Mouse (Mus musculus): ENCODE results near the gene Acp7. TPM values are rescaled to one million over a fixed set of nuclear protein-coding genes. Genes with fewer than 3 reads are reported as not detected.
"Not testable (repeated sequence)": the region's sequence is repeated elsewhere in the genome, so short reads cannot be mapped to it uniquely, and the experiment has no call there.

The Acp7 gene
- not detected for total RNA-seq (2021)
- long read RNA-seq, experiment 1: 0 reads
- long read RNA-seq, experiment 2: 0 reads

DNA sequence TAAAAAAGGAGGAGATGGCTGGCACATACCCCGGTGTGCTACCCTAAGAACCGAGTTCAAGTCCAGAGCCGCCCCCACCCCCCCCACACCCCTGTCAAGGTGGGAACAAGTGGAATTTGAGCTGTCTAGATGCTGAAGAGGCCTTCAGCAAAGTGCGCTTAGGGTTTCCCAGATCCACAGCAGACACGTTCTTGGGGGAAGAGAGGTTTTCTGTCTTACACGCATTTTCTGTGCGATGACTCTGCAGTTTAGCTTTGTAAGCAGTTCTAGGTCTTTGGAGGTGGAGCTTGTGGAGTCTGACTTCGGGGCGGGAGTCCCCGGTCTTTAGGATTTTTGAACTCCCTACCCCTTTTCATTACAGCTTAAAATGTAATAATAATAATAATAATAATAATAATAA lies at the start of gene Acp7:
Gene Acp7, minus strand, starts transcription at position 260 of the 400 bp plus-strand sequence.
- DNase-seq: no peak

DNA sequence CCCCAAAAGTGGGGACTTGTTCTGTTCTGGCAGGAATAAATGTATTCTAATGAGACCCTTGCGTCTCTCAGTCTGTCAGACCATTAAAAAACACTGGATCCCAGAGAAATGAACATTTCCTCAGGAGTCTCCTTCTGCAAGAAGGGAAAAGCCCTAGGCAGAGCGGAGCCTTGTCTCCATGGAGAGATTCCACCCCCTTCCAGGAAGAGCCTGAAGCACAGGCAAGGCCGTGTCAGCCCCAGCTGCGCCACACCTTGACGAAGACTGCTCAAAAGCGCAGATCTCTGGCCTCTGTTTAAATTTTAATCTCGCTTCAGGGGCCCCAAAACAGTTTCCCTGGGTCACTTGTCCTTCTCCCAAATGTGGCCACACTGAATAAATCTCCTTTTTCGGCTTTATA lies 46.5 kb upstream of the Acp7 start:
- no peak for DNase-seq

DNA sequence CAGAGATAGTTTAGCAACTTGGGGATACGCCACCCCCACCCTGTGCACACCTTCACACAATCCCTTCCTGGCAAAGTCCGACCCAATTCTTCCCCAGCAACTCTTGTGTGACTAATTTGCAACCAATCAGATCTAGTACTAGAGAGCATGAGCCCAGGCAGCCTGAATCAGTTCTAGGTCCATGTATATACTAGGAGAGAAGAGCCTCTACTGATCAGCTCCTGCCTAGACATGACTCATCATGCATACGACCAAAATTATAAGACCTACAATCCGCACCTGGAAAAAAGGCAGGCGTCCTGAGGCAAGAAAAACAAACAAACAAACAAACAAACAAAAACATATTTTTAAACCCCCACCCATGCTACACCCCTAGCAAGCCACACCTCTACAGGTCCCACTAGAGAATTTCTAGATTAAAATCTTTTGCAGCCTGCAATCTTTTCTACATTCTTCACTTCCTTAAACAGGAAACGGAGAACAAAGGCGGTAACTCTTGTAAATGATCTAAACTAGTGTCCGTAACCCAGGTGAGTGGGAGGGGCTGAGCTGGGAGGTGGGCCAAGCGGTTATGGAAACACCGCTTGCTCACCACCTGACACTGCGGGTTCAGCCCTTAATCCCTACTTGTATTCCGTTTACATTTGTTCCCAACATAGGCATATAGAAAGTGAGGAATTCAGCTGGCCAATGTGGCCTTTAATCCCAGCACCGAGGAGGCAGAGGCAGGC lies 45.8 kb upstream of the Acp7 start:
- no peak for DNase-seq

DNA sequence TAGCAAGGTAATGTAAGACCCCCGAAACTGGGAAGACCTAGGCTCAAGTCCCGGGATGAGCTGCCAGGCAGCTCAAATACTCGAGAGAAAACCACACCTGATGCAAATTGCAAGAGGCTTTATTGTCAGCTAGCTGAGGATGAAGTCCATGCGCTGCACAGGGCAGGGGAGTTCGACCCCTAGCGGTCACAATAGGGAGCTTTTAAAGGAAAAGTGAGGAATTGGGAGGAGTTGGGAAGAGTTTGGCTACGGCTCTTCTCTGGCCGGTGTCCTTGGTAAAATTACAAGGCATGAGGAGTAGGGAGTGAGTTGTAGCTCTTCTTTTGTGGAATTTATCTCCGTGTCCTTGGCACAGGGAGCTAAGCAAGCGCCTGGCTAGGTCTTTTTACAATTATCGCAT lies 44.6 kb upstream of the Acp7 start:
- peak; percentile 57 to 68 for DNase-seq

DNA sequence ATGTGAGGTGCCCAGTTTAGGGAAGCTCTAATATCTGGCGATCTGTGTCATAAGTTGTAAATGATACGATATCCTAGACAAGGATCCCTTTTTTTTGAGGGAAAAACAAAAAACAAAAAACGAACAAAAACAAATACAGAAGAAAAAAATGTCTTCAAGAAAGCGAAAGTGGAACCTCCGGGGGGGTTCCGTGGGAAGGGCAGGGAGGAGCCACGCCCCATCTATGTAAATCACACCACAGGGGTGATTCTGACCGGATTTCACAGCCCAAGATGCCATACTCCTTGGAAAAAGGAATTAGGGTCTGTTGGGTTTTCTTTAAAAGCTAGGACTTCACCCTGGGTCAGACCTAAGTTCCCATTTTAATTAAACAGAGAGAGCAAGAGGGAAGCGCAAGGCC lies 43.9 kb upstream of the Acp7 start:
- no peak for DNase-seq

DNA sequence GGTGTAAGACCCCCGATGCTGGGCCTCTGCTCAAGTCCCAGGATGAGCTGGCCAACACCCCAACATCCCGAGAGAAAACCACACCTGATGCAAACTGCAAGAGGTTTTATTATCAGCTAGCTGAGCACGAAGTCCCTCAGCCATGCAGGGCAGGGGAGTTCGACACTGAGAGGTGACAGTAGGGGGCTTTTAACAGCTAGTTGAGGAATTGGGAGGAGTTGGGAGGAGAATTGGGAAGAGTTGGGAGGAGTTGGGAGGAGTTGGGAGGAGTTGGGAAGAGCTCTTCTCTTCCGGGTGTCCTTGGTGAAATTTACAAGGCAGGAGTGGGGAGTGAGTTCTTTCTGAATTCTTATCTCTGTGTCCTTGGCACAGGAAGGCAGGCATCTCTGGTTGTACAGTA lies 41.7 kb upstream of the Acp7 start:
- not testable (repeated sequence) for DNase-seq

DNA sequence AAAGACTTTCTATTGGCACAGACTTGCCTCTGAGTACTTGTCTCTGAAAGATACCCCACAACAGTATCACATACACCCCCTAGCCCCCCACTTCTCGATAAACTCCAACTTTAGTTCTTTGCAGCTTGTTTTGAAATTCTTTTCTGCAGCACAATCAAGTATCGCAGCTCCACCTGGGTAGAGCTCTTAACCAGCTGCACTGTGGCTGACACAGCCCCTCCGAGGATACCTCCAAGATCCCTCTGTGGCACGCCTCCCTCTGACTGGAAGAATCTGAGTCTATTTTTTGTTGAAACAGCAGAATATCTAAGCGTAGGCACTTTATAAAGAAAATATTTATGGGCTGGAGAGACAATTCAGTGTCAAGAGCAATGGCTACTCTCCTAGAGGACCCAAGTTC lies 41.1 kb upstream of the Acp7 start:
- no peak for DNase-seq

DNA sequence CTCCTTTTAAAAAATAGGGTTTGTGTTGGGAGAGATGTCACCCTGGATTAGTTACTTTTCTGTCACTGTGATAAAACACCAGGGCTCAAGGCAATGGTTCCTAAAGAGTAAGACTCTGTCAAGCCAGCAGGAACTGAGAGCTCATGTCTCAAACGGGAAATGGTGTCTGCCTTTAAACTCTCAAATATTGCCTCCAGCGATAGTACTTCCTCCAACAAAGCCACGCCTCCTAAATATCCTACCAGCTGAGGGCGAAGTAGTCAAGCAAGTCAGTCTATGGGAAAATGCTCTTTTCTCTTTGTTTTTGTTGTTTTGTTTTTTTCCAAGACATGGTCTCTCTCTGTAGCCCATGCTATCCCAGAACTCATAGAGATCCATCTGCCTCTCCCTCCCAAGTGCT lies 40.0 kb upstream of the Acp7 start:
- DNase-seq: no peak

DNA sequence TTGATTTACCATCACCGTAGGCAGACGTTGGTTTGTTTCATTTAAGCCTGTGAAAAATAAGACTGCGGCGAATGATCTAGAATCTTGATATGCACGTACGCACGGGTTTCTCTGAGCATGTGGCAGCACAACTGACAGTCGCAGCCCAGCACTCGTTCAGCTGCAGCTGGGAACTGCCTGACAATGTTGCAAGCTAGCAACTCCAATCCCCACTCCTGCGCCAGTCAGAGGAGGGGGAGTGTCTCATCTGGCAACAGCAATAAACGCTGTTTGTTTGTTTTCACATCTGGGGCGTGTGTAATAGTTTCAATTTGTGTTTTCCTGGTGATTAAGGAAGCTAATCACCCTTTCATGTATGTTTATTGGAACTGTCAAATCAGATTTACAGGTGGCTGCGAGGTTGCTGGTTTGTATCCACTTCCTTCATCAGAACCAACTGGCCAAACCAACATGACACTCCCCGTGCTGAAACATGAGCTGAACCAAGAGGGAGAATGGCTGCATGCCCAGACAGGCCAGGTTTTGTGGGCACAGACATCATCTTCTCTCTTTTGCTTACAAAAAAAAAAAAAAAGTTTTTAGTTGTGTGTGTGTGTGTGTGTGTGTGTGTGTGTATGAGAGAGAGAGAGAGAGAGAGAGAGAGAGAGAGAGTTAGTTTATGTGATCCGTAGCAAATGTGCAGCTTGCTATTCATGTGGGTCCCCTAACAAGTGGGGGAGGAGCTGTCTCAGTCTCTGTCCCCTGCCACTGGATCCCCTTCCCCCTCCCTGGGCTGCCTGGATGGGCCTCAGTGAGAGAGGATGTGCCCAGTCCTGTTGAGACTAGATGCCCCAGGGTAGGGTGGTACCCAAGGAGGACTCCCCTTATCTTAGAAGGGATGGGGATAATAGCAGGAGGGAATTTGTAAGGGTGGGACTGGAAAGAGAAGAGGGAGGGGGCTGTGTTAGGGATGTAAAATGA lies 34.8 kb upstream of the Acp7 start:
- no peak for DNase-seq

DNA sequence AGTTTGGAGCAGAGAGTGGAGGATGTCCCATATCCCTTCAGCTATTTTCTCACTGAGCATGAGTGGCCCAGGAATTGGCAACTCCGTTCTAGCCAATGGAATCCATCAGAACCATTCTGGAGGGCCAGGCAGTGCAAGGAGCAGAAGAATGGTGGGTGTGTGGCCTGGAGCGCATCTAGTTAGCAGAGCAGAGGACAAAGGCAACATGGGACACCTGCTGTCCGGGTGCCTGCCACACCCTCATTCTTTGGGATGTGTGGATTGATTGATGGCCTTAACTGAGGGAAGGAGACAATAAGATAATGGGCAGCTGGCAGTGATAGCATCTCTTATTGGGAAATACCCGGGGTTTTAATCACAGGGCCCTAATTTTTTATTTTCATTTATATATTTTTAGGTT lies 25.3 kb upstream of the Acp7 start:
- DNase-seq: no peak

DNA sequence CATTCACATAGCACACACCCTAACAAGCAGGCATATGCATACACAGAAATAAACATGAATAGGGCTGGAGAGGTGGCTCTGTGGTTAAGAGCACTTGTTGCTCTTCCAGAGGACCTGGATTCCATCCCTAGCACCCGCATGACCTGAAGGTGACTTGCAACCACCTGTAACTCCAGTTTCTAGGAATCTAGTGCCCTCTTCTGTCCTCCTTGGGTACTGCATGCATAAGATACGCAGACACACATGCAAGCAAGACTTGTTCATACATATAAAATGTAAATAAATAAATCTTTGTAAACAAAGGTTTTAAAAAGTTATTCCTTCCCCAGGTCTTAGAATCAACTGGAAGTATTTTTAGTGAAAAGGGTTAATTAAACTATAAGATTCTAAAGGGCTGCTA lies 20.0 kb upstream of the Acp7 start:
- no peak for DNase-seq

DNA sequence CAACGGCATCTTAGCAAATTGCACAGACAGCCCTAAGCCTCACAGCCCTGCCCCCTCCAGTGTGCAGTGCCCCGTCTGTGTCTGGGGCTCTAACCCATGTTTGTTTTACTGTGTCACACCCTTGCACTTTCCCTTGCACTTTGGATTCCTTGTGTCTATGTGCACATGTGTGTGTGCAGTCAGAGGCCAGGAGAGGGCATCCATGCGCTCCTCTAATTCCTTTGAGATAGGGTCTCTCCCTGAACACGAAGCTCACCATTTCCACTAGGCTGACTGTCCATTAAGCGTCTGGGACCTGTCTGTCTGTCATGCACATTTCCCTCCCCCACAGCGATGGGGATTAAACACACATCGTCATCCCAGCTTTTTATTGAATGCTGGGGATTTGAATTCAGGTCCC lies 15.9 kb upstream of the Acp7 start:
- DNase-seq: peak in 1 of 2 experiments; percentile 8

DNA sequence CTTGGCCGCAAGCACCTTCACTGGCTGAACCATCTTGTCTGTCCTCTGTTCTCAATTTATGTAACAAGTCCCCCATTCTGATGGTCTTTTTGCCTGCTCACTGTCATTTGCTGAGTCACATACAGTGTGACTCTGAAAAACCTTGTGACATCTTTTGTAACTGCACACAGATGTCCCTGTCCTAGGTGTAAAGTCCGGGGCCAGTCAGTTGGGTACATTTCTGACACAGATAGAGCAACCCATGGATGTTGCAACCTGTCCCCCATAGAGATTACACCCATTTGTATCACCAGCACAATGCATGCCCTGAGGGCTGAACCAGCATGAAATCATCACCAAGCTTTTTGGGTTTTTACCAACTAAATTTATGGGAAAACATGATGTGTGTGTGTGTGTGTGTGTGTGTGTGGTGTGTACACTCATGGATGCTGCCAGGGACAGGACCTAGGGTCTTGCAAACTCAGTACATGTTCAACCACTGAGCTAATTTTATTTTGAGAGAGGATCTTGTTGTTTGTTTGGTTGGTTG lies 14.9 kb upstream of the Acp7 start:
- no peak for DNase-seq

DNA sequence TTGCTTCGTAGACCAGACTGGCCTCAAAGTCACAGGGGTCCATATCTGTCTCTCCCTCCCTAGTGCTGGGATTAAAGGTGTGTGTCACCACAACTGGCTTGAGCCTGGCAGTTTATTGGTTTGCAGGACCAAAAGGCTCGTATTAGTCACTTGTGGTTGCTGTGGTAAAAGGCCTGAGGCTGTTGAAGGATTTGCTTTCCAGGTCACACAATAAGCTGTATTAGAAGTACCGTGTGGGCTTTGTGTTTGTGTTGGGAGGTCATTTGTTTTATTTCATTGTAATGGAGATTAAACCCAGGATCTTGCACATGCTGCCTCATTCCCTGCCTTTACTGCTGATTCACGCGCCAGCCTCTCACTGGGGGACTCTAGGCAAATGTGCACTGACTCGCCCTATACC lies 14.2 kb upstream of the Acp7 start:
- DNase-seq: no peak

DNA sequence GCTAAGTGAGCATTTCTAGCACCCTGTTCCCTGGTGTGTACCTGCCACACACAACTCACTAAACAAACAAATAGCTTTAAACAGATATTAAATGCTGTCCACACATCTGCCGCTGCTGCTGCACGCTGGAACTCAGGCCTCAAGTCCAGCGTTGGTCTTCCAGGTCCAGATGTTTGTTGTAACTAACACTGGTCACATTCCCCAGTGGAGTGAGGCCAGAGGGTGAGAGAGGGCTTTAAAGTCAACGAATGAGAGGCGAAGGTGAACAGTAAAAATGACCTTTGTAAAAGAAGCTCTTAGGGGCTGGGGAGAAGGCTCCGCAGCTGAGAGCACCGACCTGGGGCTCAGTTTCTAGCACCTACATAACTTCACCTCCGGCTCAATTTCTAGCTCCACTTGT lies 10.4 kb upstream of the Acp7 start:
- no peak for DNase-seq

DNA sequence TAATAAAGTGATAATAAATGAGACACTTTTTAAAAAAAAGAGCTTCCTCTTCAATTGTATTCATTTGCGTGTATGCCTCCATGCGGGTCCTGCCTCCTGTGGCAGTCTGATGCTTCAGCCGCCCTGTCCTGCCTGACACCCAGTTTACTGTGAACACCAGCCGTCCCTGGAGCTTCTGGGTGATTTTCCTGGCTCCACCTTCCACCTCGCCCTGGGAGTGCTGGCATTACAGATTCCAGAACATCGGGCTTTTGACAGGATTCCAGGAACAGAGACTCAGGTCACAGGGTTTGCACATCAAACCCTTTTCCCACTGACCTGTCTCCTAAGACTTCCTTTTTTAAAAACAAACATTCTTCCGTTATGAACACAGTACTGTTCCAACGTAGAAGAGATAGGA lies 6.4 kb upstream of the Acp7 start:
- DNase-seq: peak; percentile 5 to 12

DNA sequence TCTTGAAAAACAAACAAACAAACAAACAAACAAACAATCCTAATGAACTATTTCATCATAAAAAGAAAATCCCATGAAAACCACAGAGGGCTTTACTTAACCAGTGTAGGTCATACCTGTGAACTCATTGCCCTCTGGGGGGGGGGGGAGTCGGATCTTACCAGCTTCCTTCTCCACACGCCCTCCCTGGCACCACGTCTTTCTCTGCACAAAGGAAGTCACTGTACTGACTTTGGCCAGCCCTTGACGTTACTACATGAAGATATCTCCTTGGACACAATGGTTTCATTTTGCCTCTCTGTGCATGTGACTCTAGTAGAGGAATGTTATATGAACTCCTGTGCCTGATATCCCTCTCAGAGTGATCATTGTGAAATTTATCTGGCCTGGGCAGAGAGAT lies 3.0 kb upstream of the Acp7 start:
- DNase-seq: no peak

DNA sequence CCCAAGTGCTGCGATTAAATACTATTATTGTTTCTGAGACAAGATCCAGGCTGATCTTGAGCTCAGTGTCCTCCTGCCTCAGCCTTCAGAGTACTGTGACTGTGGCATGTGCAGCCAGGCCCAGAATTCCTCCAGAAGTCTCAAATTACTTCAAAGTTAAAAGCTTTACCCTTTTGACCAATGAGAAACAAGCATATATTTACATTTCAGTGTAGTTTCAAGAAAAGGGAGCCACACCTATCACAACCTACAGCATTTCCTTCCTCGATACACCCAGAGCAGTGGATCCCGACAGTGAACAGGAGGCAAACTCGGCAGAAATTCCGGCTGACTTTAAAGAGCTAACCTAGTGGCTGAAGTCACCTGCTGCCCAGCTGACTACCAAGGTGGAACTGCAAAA lies 6.3 kb downstream of the Acp7 start:
- no peak for DNase-seq

DNA sequence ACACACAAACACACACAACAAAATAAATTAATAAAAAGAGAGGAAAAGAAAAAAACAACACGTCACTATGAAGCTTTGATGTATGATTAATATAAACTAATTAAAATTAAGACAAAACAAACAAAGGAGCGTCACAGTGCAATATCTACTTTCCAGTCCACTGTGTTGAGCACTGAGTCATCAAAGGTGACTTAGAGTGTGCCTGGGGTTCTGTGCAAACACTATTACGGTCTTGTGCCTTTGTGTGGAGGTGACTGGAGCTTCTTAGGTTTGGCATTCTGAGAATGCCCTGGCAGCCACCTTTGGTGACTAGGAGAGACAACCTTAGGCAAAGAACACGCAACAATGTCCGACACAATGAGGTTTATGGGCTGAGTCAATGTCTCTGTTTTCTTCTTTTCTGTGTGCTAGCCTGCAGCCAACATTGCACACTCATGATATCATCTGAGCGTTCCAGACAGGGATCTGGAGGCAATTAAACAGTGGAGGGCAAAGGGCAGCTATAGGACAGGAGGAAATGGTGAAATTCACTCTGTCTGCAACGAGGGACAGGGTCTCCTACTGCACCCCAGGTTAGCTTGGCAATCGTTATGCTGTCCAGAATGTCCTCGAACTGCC lies 11.9 kb downstream of the Acp7 start:
- no peak for DNase-seq

DNA sequence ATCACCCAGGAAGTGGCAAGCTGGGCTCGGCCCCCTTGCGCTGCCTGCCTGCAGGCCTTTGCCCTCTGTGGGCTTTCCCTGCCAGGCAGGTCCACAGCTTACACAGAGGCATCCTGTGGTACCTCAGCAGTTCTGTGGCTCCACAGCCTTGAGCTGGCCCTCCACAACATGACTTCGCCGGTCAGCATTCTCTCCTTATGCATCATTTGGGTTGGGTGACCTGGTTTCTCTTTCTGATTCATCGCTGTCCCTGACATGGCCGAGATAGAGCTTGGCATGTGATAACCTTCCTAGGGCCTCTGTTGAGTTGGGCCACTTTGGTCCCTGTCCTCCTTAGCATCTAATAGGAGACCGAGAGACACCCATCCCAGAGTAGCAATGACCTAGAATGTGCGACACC lies 25.2 kb downstream of the Acp7 start:
- DNase-seq: peak; percentile 61 to 67

DNA sequence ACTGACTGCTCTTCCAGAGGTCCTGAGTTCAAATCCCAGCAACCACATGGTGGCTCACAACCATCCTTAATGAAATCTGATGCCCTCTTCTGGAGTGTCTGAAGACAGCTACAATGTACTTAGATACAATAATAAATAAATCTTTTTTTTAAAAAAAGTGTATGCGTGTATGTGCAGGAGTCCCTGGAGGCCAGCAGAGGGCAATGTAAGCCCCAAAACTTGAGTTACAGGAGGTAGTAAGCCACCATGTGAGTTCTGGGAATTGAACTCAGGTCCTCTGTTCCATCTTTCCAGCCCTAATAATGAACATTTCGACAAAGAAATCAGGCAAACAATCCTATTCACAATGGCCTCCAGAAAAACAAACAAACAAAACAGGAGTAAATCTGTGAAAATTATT lies 27.3 kb downstream of the Acp7 start:
- DNase-seq: not testable (repeated sequence)

DNA sequence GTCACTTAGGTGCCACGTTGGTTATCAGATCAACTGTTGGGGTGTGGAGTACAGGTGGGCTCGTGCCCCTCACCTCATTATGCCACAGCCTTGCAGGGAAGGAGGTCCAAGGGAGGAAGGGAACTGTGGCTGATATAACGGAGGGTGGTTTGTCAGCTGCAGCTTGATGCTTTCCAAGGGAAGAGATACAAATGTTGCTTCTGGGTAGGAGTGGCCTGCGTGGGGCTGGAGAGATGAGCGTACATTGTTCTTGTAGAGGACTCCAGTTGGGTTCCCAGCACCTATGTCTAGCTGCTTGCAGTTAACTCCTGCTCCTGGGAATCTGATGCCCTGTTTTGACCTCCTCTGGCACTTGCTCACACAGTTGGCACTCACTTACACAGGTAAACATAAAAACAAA lies 28.0 kb downstream of the Acp7 start:
- DNase-seq: no peak

DNA sequence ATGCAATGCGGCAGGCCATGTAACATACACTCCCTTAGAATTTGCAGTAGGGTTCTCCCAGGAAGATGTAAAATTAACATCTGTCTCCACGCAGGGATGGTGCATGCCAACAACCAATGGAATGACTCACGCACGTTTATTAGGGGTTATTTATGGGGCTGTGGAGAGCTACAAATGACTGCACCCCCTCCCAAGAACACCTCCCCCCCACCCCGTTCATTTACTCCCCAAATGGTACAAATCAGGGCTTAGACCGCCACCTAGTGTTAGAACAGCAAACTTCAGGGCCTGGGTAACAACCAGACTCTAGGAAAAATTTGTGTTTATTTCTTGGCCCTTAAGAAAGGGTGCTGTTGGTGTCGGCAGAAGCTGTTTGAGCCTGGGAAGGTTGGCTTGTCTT lies 29.5 kb downstream of the Acp7 start:
- DNase-seq: peak; percentile 48 to 68

All from adrenal gland, postnatal 36 days (tissue).